8 mouse cellular contexts compared by ENCODE assay signal in the genomic region with DNA sequence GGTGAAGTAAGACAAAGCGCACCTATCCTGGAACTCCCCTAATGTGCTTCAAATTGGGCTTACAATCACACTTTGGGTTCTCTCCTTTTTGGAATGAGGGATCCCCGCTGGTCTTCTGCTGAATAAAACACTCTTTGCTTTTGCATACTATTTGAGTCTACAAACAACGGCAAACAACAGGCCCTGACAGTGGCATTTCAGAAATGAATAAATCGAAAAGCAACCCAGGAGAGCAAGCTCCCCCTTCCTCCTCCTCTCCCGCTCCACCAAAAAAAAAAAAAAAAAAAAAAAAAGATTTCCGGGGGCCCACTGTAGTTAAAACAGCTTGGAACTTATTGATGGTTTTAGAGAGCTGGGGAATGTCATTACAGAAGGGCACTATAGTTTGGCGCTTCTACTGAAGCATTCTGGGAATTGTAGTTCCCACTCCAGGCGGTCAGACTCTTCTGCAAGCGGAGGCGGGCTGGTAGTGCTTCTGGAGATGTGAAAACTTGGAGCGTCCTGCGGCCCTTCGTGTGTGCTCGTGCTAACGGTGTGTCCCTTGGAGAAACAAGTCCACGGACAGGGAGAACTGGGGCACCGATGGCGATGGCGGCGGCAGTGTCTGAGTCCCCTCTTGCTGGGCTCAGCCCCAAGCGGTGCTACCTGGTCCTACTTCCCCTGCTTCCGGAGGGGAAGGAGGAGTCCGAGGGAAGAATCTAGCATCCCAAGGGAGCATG. TPM values are rescaled to one million over a fixed set of nuclear protein-coding genes. Genes with fewer than 3 reads are reported as not detected.
DNase-seq lines count a peak whose midpoint lies in the region; ATAC-seq and TF ChIP-seq lines count a peak whose summit lies in the region.

A gene (plus strand): TSS at position 443 of the 719 bp plus-strand sequence.

- TF ChIP-seq EP300 in stomach, postnatal 0 days (optimal IDR thresholded peaks at IDR 0.05) = no peak

- WGBS in forebrain, embryonic 14.5 days = 12% methylated on average over 23 of the region's 23 CpGs
- whole genome bisulfite sequencing in liver, embryonic 13.5 days (ENCODE audit: insufficient replicate concordance) = 12% methylated on average over 23 of the region's 23 CpGs
- WGBS in stomach, postnatal 0 days = 12% methylated on average over 23 of the region's 23 CpGs

- DNase-seq in ES-CJ7 (ENCODE audit: low read depth, low spot score) = peak; percentile 91
- peak; percentile 88 for DNase-seq in forebrain, embryonic 14.5 days (ENCODE audit: low spot score)
- peak; percentile 36 to 61 for DNase-seq in heart, postnatal 14 days
- peak; percentile 79 to 87 for DNase-seq in kidney, postnatal 4 days
- peak; percentile 13 for DNase-seq in liver, embryonic 13.5 days
- DNase-seq in neural tube, embryonic 10.5 days (ENCODE audit: extremely low spot score, low spot score) = peak; percentile 83
- peak; percentile 72 for DNase-seq in stomach, postnatal 0 days (ENCODE audit: low spot score)

- ATAC-seq in cerebellum, adult (ENCODE audit: insufficient number of reproducible peaks, low FRiP score, low TSS enrichment) = peak; percentile 88
- ATAC-seq in forebrain, embryonic 14.5 days = peak; percentile 94
- ATAC-seq in liver, embryonic 13.5 days (ENCODE audit: low read depth) = peak; percentile 74
- peak; percentile 93 for ATAC-seq in stomach, postnatal 0 days (ENCODE audit: low FRiP score, low TSS enrichment)

- no peaks in the 10 kb centered on the region for H3K36me3 ChIP-seq in forebrain, embryonic 14.5 days (ENCODE audit: control insufficient read depth, insufficient read depth, low read length)
- no peaks in the 10 kb centered on the region for H3K36me3 ChIP-seq in liver, embryonic 13.5 days
- H3K36me3 ChIP-seq in stomach, postnatal 0 days (ENCODE audit: control insufficient read depth, insufficient read depth, low read length) = no peaks in the 10 kb centered on the region

- intact Hi-C loops in heart, postnatal 14 days (cut with DNase I) = no loop called here

- peak within 1 kb of the TSS; percentile 50 for H3K4me3 ChIP-seq in forebrain, embryonic 14.5 days (ENCODE audit: low read depth, low read length)
- peak within 1 kb of the TSS; percentile 59 for H3K4me3 ChIP-seq in liver, embryonic 13.5 days (replicated peaks)
- peak within 1 kb of the TSS; percentile 61 for H3K4me3 ChIP-seq in stomach, postnatal 0 days (ENCODE audit: low read depth, low read length)

- no peaks in the 10 kb centered on the region for H3K9me3 ChIP-seq in forebrain, embryonic 14.5 days (replicated peaks; ENCODE audit: control insufficient read depth, low read length)
- H3K9me3 ChIP-seq in liver, embryonic 13.5 days (replicated peaks) = no peaks in the 10 kb centered on the region
- no peaks in the 10 kb centered on the region for H3K9me3 ChIP-seq in stomach, postnatal 0 days (ENCODE audit: control insufficient read depth, low read length)

- H3K4me1 ChIP-seq in forebrain, embryonic 14.5 days (ENCODE audit: control insufficient read depth, insufficient read depth, low read length) = no peaks in the 10 kb centered on the region
- H3K4me1 ChIP-seq in liver, embryonic 13.5 days (replicated peaks) = peaks cover 6% of the 10 kb centered on the region; the same call in 1 of the 2 replicates
- no peaks in the 10 kb centered on the region for H3K4me1 ChIP-seq in stomach, postnatal 0 days (replicated peaks; ENCODE audit: control insufficient read depth, insufficient read depth)

- TF ChIP-seq CTCF in stomach, postnatal 0 days (IDR thresholded peaks at IDR 0.05; ENCODE audit: low read depth) = peak; percentile 26

- H3K27ac ChIP-seq in forebrain, embryonic 14.5 days (ENCODE audit: low read depth, low read length) = no peak within 1 kb of the TSS
- H3K27ac ChIP-seq in liver, embryonic 13.5 days = no peak within 1 kb of the TSS
- 0 out of 2 replicates have a peak within 1 kb of the TSS, but pooled peaks have one; percentile 30 for H3K27ac ChIP-seq in stomach, postnatal 0 days (replicated peaks)

- no peaks in the 10 kb centered on the region for H3K27me3 ChIP-seq in forebrain, embryonic 14.5 days (replicated peaks; ENCODE audit: control insufficient read depth, insufficient read depth, low read length)
- H3K27me3 ChIP-seq in liver, embryonic 13.5 days = no peaks in the 10 kb centered on the region
- H3K27me3 ChIP-seq in stomach, postnatal 0 days (ENCODE audit: control insufficient read depth, insufficient read depth, low read length) = no peaks in the 10 kb centered on the region

- peak within 1 kb of the TSS; percentile 63 for H3K9ac ChIP-seq in forebrain, embryonic 14.5 days (ENCODE audit: low read length)
- H3K9ac ChIP-seq in liver, embryonic 13.5 days = peak within 1 kb of the TSS; percentile 62
- H3K9ac ChIP-seq in stomach, postnatal 0 days (ENCODE audit: low read length) = peak within 1 kb of the TSS; percentile 56

- H3K4me2 ChIP-seq in forebrain, embryonic 14.5 days (ENCODE audit: low read length) = peak within 1 kb of the TSS; percentile 46
- peak within 1 kb of the TSS; percentile 57 for H3K4me2 ChIP-seq in liver, embryonic 13.5 days
- H3K4me2 ChIP-seq in stomach, postnatal 0 days (replicated peaks; ENCODE audit: low read depth) = peak within 1 kb of the TSS; percentile 50

RNA-seq across cellular contexts. Expression of the gene that starts here (rescaled TPM):
- 4.0 and 6.1 TPM in 2 replicates for polyA plus RNA-seq in forebrain, embryonic 14.5 days (2014; fragmentation: Nextera tagmentation; extraction: Ambion mirVana)
- total RNA-seq in heart, postnatal 14 days (2021) = under 1 TPM; 0.12 to 0.15 TPM
- polyA plus RNA-seq in liver, embryonic 13.5 days (2015; fragmentation: Nextera tagmentation; extraction: Ambion mirVana) = 0.61 and 0.94 TPM in 2 replicates
- 1.2 and 1.4 TPM in 2 replicates for polyA plus RNA-seq in stomach, postnatal 0 days (2015; fragmentation: Nextera tagmentation; extraction: Ambion mirVana)

Comparison
In these comparisons a context has a peak if more than half of its experiments do, and no peak if none do; other contexts are left out.
1. Peak in DNase-seq in heart, postnatal 14 days; RNA of the gene not detected or under 1 TPM.
2. Peak in DNase-seq, ATAC-seq, H3K4me3 ChIP-seq, H3K9ac ChIP-seq and H3K4me2 ChIP-seq in liver, embryonic 13.5 days; RNA of the gene not detected or under 1 TPM.
3. DNase-seq: peak in every context shown above with its lines; median percentile 91 in ES-CJ7; 88 in forebrain, embryonic 14.5 days; 83 in kidney, postnatal 4 days; 83 in neural tube, embryonic 10.5 days; 72 in stomach, postnatal 0 days; 48 in heart, postnatal 14 days; 13 in liver, embryonic 13.5 days.